Mouse (Mus musculus) mouse trophoblast stem cell (cell line): ENCODE results near the gene 5031439G07Rik.
"Not testable (repeated sequence)": the region's sequence is repeated elsewhere in the genome, so short reads cannot be mapped to it uniquely, and the experiment has no call there.

Experiments used
- in situ Hi-C, 2 experiments: fragments of 300-500 bp; cut with MseI, MboI; formaldehyde crosslinking; loops; 2 replicates in 1 of 2; 3 replicates in 1 of 2; pipeline ENCODE4 v1.15.1; 2025

5031439G07Rik gene

DNA sequence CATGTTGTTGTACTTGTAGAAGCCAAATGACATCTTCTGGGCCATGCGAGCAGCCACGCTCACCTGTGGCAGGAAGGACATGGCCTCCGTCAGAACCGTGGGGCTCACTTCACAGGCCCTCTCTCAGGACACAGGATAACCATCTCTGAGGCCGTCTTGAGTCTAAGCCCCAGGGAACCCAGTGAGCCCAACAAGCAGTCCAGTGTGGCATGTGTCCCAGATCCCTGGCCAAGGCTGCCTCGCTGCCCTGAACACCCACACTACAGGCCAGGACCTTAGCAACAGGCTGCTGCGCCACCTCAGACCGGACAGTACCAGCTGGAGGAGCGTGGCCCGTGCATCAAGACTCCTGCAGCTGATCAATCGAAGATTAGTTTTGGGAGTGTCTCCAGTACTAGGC, 35.1 kb downstream of the 5031439G07Rik start:
- in situ Hi-C loops: no loop called here

DNA sequence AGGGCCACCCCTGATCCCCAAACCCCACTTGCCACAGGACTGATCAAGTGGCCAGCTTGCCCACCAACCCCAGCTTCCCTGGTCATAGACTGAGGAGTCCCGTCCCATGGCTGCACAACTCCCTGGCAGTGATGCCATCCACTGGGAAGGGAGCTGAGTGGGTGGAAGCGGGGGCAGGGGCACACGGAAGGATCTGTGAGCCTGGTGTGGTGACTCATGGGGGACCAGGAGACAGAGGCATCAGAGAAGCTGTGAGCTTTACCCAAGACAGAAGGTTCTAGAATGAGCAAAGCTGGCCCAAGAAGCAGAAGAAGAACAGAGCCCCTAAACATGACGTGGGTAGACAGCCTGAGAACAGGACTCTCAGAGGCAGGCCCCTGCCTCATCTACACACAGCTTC, 38.3 kb downstream of the 5031439G07Rik start:
- in situ Hi-C loops: no loop called here

GRCm38 (mm10) chr15:84948990-84949389, 39.4 kb downstream of the 5031439G07Rik start:
- in situ Hi-C loops: no loop called here

GRCm38 (mm10) chr15:84944319-84944718, 44.0 kb downstream of the 5031439G07Rik start:
- in situ Hi-C loops: no loop called here

GRCm38 (mm10) chr15:84942647-84943285, 45.6 kb downstream of the 5031439G07Rik start:
- in situ Hi-C loops: no loop called here

DNA sequence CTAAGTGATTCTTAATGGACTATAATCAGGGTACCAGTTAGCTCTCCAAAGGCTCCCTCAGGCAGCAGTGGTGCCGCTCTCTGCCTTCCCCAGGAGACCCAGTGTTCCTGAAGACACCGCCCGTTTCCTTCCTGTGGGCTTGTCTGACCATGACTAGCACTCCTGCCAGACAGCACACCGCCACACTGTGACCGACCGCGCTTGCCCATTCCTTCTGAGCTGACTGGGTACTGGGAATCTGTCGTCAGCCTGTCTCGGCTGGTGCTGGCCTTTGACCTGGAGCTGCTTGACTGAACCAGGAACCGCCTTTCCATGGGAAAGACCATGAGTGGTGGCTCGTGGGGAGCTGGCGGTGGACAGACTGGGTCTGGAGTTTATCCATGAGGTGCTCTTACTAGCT, 48.2 kb downstream of the 5031439G07Rik start:
- in situ Hi-C loops: no loop called here

DNA sequence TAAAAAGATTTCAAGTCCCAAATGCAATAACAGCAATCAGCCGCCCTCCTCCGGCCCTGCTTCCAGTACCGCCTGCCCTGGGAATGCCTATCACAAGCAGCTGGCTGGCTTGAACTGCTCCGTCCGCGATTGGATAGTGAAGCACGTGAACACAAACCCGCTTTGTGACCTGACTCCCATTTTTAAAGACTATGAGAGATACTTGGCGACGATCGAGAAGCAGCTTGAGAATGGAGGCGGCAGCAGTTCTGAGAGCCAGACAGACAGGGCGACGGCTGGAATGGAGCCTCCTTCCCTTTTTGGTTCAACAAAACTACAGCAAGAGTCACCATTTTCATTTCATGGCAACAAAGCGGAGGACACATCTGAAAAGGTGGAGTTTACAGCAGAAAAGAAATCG, 53.5 kb downstream of the 5031439G07Rik start:
- in situ Hi-C loops: no loop called here

GRCm38 (mm10) chr15:84932351-84932750, 56.0 kb downstream of the 5031439G07Rik start:
- in situ Hi-C loops: no loop called here

- in situ Hi-C loops: no loop called here
These were observed 62.8 kb downstream of the 5031439G07Rik start for GRCm38 (mm10) chr15:84925495-84926018.

DNA sequence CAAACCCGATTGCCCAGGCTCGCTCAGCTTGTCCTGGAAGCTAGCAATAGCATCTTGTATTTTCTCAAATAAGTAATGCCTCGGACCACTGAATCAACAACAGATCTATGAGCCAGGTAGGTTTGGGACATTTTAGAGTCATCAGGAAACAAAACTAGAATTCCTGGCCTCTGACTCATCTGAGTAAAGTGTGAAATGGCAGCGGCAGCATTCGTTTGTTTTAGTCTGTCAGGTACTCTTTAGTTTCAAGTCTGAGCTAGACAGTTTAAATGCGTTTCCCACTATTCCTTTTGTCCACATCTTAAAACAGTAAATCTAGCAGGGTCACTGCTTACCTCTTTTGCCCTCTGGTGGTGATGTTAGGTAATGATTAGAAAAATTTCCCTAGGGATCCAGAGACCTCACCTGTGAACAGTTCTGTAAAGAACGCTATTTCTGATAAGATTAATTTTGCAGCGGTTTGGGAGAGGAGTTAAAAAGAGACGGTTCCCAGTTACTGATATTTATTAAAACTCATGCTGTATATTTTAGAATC, 63.5 kb downstream of the 5031439G07Rik start:
- in situ Hi-C loops: no loop called here

DNA sequence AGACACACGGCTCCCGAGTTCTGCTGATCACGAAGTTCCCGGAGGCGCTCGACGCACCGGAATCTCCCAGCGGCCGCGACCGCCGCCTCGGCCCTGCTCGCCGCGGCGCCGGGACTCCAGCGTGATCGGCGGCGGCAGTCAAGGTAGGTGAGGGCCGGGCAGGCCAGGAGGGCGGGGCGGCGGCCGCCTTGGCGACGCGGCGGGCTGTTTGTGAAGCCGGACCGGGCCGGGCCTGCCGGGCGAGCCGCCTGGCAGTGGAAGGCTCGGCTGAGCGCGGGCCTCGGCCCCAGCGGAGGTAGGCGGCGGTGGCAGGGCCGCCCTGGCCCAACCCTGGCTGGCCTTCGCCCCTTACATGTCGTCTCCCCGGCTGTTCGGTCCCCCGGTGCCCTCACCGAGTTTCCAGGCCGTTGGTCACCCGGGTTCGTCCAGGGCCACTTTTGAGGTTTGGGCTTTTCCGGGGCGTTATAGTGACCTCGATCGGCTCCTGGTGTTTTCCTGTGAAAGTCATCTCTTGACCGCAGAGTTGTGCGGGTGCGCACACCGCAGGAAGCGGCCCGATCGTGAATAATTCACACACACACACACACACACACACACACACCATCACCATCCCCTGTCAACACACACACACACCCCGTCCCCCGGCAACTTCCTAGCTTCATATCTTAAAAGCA, 64.7 kb downstream of the 5031439G07Rik start:
- in situ Hi-C loops: no loop called here

GRCm38 (mm10) chr15:84922884-84923507, 65.4 kb downstream of the 5031439G07Rik start, which contains the start of gene Nup50:
Gene Nup50 (plus strand): TSS chr15:84923411.
- in situ Hi-C loops: no loop called here

GRCm38 (mm10) chr15:84919938-84920337, 68.4 kb downstream of the 5031439G07Rik start, which contains the start of gene Gm29666:
Gene Gm29666 (minus strand): TSS chr15:84920038.
- in situ Hi-C loops: no loop called here

DNA sequence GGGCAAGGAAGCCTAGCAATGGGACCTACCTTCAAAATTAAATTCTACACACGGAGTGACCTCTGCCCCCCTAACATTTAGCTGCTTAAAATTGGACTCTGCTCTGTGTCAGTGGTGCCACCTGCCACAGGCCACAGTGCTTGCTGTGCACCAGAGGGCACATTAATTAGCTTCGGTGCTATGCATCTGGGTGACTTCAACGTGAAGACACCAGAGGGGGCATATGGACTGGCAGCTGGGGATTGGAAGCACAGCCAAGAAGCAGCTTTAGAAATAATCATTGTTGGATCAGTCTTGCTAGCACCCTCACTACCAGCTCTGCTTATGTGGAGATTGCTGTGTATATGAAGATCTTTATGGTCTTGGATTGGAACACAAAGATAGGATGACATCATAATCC, 75.2 kb downstream of the 5031439G07Rik start:
- in situ Hi-C loops: no loop called here

GRCm38 (mm10) chr15:84903843-84904385, 84.4 kb downstream of the 5031439G07Rik start:
- in situ Hi-C loops: no loop called here

DNA sequence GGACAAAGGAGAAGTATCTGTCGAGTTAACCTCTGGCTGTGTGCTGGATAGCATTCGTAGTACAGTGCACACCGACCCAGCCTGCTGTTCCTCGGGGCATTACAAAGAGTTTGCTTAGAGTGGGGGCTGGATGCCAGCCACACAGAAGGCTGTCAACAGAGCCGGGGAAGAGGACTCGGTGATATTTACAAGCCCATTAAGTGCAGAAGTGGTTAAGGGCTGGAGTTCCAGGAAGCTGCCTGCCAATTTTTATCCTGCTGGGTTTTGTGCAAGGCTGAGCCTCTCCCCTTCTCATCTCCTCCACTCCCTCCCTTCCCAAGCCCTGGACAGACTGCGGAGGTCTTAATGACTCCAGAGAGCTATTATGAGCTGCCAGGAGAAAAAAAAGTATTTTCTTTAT, 90.3 kb downstream of the 5031439G07Rik start:
- in situ Hi-C loops: no loop called here

- in situ Hi-C loops: no loop called here
These were observed 91.7 kb downstream of the 5031439G07Rik start for GRCm38 (mm10) chr15:84896664-84897063.

GRCm38 (mm10) chr15:84896216-84896615, 92.1 kb downstream of the 5031439G07Rik start:
- in situ Hi-C loops: not testable (repeated sequence)
